Mouse (Mus musculus) forebrain, postnatal 0 days (tissue): Measurements from ENCODE around the gene Tmem170. TPM values are rescaled to one million over a fixed set of nuclear protein-coding genes. Genes with fewer than 3 reads are reported as not detected.

Experiments
- ATAC-seq: fragments of 200-750 bp; cut with Nextera tagmentation; 2 replicates; pipeline ENCODE4 v1.8.0; 2017; ENCODE audit warnings: mild to moderate bottlenecking, moderate library complexity
- DNase-seq: peaks from one replicate; pipeline ENCODE4 v3.0.0-alpha.2; 2015
- H3K27ac ChIP-seq: fragments of 300-500 bp; sonication (generic); 2 replicates; pipeline ENCODE4 v1.5.1; 2014; ENCODE audit warnings: low read depth, mild to moderate bottlenecking, antibody characterized with exemption, low read length, moderate library complexity, mixed read lengths
- H3K27me3 ChIP-seq: fragments of 300-500 bp; sonication (generic); 2 replicates; pipeline ENCODE4 v1.6.1; 2014; ENCODE audit warnings: mild to moderate bottlenecking, low read length, mixed read lengths; ENCODE audit not compliant: insufficient read depth
- H3K36me3 ChIP-seq: fragments of 300-500 bp; sonication (generic); 2 replicates; pipeline ENCODE4 v1.6.1; 2014; ENCODE audit warnings: mild to moderate bottlenecking, moderate library complexity; ENCODE audit not compliant: insufficient read depth
- H3K4me1 ChIP-seq: fragments of 300-500 bp; sonication (generic); 2 replicates; pipeline ENCODE4 v1.6.1; 2014; ENCODE audit warnings: antibody characterized with exemption; ENCODE audit not compliant: insufficient read depth
- H3K4me2 ChIP-seq: fragments of 300-500 bp; sonication (generic); 2 replicates; pipeline ENCODE4 v1.6.1; 2014; ENCODE audit warnings: low read depth, mild to moderate bottlenecking, moderate library complexity
- H3K4me3 ChIP-seq: fragments of 300-500 bp; sonication (generic); 2 replicates; pipeline ENCODE4 v1.5.1; 2014; ENCODE audit warnings: low read depth, low read length, mixed read lengths
- H3K9ac ChIP-seq: fragments of 300-500 bp; sonication (generic); 2 replicates; pipeline ENCODE4 v1.6.1; 2014; ENCODE audit warnings: mild to moderate bottlenecking
- H3K9me3 ChIP-seq: fragments of 300-500 bp; sonication (generic); 2 replicates; pipeline ENCODE4 v1.6.1; 2016; ENCODE audit warnings: low read length
- CTCF ChIP-seq: sonication (generic); IDR thresholded peaks from 2 replicates; pipeline ENCODE4 v1.5.1; 2016; ENCODE audit warnings: antibody characterized with exemption, control low read depth, low read depth
- WGBS: fragments of 180-500 bp; shearing (Covaris S2); extraction: QIAGEN DNeasy Blood & Tissue Kit; methylation state at CpG from one replicate; pipeline ENCODE4 v1.1.7; 2014; 5-methylcytosine and 5-hydroxymethylcytosine counted together
- polyA plus RNA-seq: library from polyadenylated mRNA; unstranded; fragments of >200 nt; fragmentation: Nextera tagmentation; extraction: Ambion mirVana; gene quantifications from 2 replicates; pipeline ENCODE4 v1.2.1, GENCODE M21; 2015
- total RNA-seq: library from RNA; depleted of rRNA; stranded (reverse); fragments of >200 nt; gene quantifications from 2 replicates; pipeline ENCODE4 v1.2.3, GENCODE M21; 2014; rRNA removed

Gene Tmem170
- 3.0 and 3.6 TPM in 2 replicates for total RNA-seq
- polyA plus RNA-seq = 1.5 and 2.0 TPM in 2 replicates

DNA sequence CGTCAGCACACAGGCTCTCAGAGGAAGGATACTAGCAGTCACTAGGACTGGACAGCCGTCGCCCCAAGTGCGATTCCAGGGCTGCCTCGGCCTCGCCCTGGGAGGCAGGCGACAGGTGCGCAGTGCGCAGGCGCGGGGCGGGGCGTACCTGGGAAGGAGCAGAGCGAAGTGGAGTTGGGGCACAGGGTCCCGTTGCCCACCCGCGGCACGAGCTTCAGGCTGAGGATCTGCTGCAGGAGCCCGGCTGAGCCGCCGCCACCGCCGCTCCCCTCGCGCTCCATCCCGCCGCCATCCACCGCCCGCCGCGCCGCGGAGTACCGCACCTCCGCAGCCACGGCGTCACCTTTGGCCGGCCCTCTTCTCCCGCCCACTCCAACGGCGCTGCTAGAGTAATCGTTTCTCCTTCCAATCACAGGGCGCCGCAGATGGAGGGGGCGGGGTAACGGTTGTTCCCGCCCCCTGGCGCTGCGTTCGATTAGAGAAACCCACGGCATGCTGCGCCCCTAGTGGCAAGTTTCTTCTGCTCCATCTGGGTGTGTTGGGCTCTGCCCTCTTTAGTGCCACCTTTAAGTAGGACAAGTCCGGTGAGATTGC lies at the start of gene Tmem170:
Tmem170 (minus strand) TSS at position 396 of the 594 bp plus-strand sequence.
- WGBS = 1% methylated on average over 47 of the region's 53 CpGs
- peak; percentile 97 for TF ChIP-seq CTCF
- Histone ChIP-seq H3K4me3 (peak within 1 kb of the TSS; percentile 61), H3K9me3 (no peaks in the 10 kb centered on the region), H3K4me1 (0 out of 2 replicates have a peak, but pooled peaks cover 5% of the 10 kb centered on the region), H3K4me2 (peak within 1 kb of the TSS; percentile 63), H3K27ac (peak within 1 kb of the TSS; percentile 51; the same call in 1 of the 2 replicates), H3K27me3 (no peaks in the 10 kb centered on the region), H3K36me3 (no peaks in the 10 kb centered on the region), H3K9ac (peak within 1 kb of the TSS; percentile 53)
- ATAC-seq (peak; percentile 99), DNase-seq (peak; percentile 99)

DNA sequence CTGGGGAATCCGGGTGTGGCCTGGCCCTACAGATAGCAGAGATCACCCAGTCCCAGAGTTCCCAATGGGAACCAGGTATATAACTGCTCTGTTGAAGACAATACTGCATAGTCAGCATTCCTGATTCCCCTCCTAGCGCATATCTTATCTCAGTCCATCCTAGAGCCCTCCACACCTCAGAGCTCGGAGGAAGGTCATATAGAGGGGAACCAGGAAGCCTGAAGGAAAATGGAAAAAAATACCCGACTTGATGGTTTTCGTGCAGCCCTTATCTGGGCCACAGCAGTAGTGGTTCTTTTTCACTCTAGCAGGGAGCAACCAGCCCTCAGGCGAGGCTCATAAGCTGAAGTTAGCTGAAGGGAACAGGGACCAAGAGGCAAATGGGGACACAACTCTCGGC lies 48.4 kb upstream of the Tmem170 start:
- Histone ChIP-seq H3K4me3 (no peak overlapping the region), H3K36me3 (no peaks in the 10 kb centered on the region), H3K27me3 (no peaks in the 10 kb centered on the region), H3K4me2 (no peak overlapping the region), H3K4me1 (no peaks in the 10 kb centered on the region), H3K9ac (no peak overlapping the region), H3K9me3 (no peaks in the 10 kb centered on the region), H3K27ac (no peak overlapping the region)
- TF ChIP-seq CTCF = no peak
- WGBS = 91% methylated on average over 7 of the region's 7 CpGs
- DNase-seq (no peak), ATAC-seq (no peak)

GRCm38 (mm10) chr8:111923383-111923804 lies 46.8 kb upstream of the Tmem170 start:
- H3K27me3 ChIP-seq = no peaks in the 10 kb centered on the region
- H3K9me3 ChIP-seq = no peaks in the 10 kb centered on the region
- peak; percentile 40 for ATAC-seq
- H3K36me3 ChIP-seq = no peaks in the 10 kb centered on the region; the same call in 1 of the 2 replicates
- TF ChIP-seq CTCF = peak; percentile 63
- 21% methylated on average over 10 of the region's 10 CpGs for WGBS
- peak; percentile 58 for DNase-seq
- no peaks in the 10 kb centered on the region for H3K4me1 ChIP-seq
- no peak overlapping the region for H3K27ac ChIP-seq
- H3K9ac ChIP-seq = no peak overlapping the region
- no peak overlapping the region; the same call in 1 of the 2 replicates for H3K4me3 ChIP-seq
- peak overlapping the region; percentile 21 for H3K4me2 ChIP-seq

GRCm38 (mm10) chr8:111920971-111921370 lies 44.4 kb upstream of the Tmem170 start:
- Histone ChIP-seq H3K9me3 (no peaks in the 10 kb centered on the region), H3K36me3 (peaks cover under 1% of the 10 kb centered on the region; the same call in 1 of the 2 replicates), H3K4me2 (no peak overlapping the region), H3K27me3 (no peaks in the 10 kb centered on the region), H3K4me1 (no peaks in the 10 kb centered on the region), H3K4me3 (no peak overlapping the region), H3K27ac (no peak overlapping the region), H3K9ac (no peak overlapping the region)
- ATAC-seq (no peak), DNase-seq (no peak)
- no peak for TF ChIP-seq CTCF
- WGBS = 86% methylated on average over 4 of the region's 4 CpGs

DNA sequence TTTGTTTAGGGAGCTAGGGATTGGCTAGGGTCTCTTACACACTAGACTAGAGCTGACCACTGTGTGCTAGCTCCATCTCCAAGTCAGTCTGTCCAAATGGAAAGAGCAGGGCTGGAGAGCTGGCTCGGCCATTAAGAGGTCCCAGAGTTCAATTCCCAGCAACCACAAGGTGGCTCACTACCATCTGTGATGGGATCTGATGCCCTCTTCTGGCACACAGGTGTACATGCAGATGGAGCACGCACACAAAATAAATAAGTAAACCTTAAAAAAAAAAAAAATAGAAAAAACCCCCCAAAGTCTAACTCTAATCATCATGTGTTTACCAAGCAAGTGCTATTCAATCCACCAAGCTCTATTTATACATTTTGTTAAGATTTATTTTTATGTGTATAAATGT lies 43.1 kb upstream of the Tmem170 start:
- no peak overlapping the region for H3K4me2 ChIP-seq
- DNase-seq (no peak), ATAC-seq (no peak)
- no peaks in the 10 kb centered on the region for H3K4me1 ChIP-seq
- H3K27me3 ChIP-seq = no peaks in the 10 kb centered on the region
- H3K9me3 ChIP-seq = no peaks in the 10 kb centered on the region
- H3K9ac ChIP-seq = no peak overlapping the region
- WGBS = 84% methylated on average over 2 of the region's 2 CpGs
- H3K4me3 ChIP-seq = no peak overlapping the region
- peak; percentile 33; the same call in 1 of the 2 replicates for TF ChIP-seq CTCF
- H3K27ac ChIP-seq = no peak overlapping the region
- peaks cover 5% of the 10 kb centered on the region; the same call in 1 of the 2 replicates for H3K36me3 ChIP-seq

DNA sequence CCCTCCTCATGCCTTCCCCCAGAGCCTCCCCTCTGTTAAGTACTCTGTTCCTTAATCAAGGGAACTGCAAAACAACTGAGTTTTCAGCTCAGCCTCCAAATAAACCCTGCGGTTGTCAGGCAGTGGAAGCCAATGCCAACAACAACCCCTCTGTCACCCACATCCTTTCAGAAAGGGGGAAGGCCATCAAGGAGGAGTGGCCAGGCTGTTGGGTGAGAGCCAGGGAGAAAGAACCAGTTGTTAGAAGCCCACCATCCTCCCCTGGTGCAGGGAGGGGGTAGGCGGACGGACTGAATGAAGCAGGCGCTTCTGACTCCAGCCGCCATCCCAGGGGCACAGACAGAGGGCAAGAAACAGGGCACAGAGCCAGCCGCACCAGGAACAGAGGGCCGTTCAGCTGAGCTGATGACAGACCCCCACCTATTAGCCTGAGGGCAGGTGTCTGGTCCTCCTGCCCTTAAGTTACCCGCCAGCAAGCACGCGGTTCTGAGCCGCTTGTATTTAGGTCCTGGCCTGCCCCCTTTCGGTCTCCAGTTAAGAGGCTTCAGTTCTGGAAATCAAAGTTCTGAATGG lies 36.4 kb upstream of the Tmem170 start:
- H3K9ac ChIP-seq = no peak overlapping the region
- no peaks in the 10 kb centered on the region for H3K27me3 ChIP-seq
- WGBS = 27% methylated on average over 12 of the region's 12 CpGs
- TF ChIP-seq CTCF = peak; percentile 50
- H3K4me3 ChIP-seq = no peak overlapping the region
- 0 out of 2 replicates have a peak overlapping the region, but pooled peaks have one; percentile 21 for H3K27ac ChIP-seq
- peaks cover 26% of the 10 kb centered on the region; the same call in 1 of the 2 replicates for H3K4me1 ChIP-seq
- ATAC-seq (peak; percentile 85), DNase-seq (peak; percentile 71)
- no peaks in the 10 kb centered on the region for H3K9me3 ChIP-seq
- H3K4me2 ChIP-seq = peak overlapping the region; percentile 13; the same call in 1 of the 2 replicates
- peaks cover 11% of the 10 kb centered on the region; the same call in 1 of the 2 replicates for H3K36me3 ChIP-seq

DNA sequence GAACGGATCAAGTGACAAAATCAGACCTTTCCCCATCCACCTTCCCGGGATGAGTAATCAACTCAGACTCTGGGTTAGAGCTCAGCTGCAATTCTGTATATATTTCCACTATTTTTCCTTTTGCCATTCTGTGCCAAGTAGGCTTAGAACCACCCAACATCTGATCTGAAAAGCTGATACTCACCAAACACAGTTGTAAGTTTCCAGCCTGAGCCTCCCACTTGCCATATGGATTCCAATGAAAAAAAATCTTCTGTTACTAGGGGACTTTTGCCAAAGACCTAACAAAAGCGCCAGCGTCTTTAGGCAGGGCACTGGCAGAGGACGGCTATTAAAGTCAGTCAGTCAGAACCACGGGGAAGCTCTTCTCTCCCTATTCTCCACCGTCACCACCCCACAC lies 35.0 kb upstream of the Tmem170 start:
- Histone ChIP-seq H3K4me3 (no peak overlapping the region), H3K27ac (no peak overlapping the region), H3K27me3 (no peaks in the 10 kb centered on the region), H3K9ac (no peak overlapping the region), H3K4me2 (no peak overlapping the region), H3K9me3 (no peaks in the 10 kb centered on the region), H3K4me1 (peaks cover 26% of the 10 kb centered on the region; the same call in 1 of the 2 replicates), H3K36me3 (peaks cover 11% of the 10 kb centered on the region; the same call in 1 of the 2 replicates)
- DNase-seq (peak; percentile 49), ATAC-seq (no peak)
- no peak for TF ChIP-seq CTCF
- 25% methylated on average over 7 of the region's 7 CpGs for WGBS
